Mouse (Mus musculus) T-helper 2 cell (primary cell): Measurements from ENCODE around the gene Klc2.

Source experiments
- in situ Hi-C: fragments of 300-600 bp; cut with MboI, MseI; formaldehyde crosslinking; loops from one replicate; pipeline ENCODE4 v1.15.1; 2025; ENCODE audit warnings: high pct_unique_total_duplicates

Klc2 gene

GRCm38 (mm10) chr19:5106074-5106473, 12.3 kb downstream of the Klc2 start:
- in situ Hi-C loops = no loop called here

GRCm38 (mm10) chr19:5098363-5099143, 19.8 kb downstream of the Klc2 start, which contains the start of gene Cnih2:
TSS of gene Cnih2 (minus strand) at chr19:5098521.
- in situ Hi-C loops = loop anchor here (10.0 kb wide), 1 partner anchor 946 kb away; the partner anchor contains the start of gene Syvn1

- in situ Hi-C loops = loop anchor here (10.0 kb wide), 1 partner anchor 947 kb away; the partner anchor contains the start of gene Syvn1
Measured at GRCm38 (mm10) chr19:5097521-5098362, 20.6 kb downstream of the Klc2 start.

GRCm38 (mm10) chr19:5095887-5096474, 22.4 kb downstream of the Klc2 start:
- in situ Hi-C loops = loop anchor here (10.0 kb wide), 1 partner anchor 949 kb away; the partner anchor contains the start of gene Syvn1

GRCm38 (mm10) chr19:5094746-5095417, 23.5 kb downstream of the Klc2 start:
- in situ Hi-C loops = loop anchor here (10.0 kb wide), 1 partner anchor 950 kb away; the partner anchor contains the start of gene Syvn1

- in situ Hi-C loops = loop anchor here (10.0 kb wide), 1 partner anchor 951 kb away; the partner anchor contains the start of gene Syvn1
Measured at GRCm38 (mm10) chr19:5094243-5094632, 24.1 kb downstream of the Klc2 start.

GRCm38 (mm10) chr19:5093481-5094242, 24.7 kb downstream of the Klc2 start:
- in situ Hi-C loops = loop anchor here (10.0 kb wide), 1 partner anchor 951 kb away; the partner anchor contains the start of gene Syvn1

- in situ Hi-C loops = loop anchor here (10.0 kb wide), 1 partner anchor 953 kb away; the partner anchor contains the start of gene Syvn1
Measured at GRCm38 (mm10) chr19:5092083-5092482, 26.3 kb downstream of the Klc2 start.

- in situ Hi-C loops = loop anchor here (5.0 kb wide), 1 partner anchor 58 kb away; no protein-coding TSS in a partner anchor
Measured at GRCm38 (mm10) chr19:5089324-5089723, 29.0 kb downstream of the Klc2 start.

- in situ Hi-C loops = loop anchor here (5.0 kb wide), 1 partner anchor 59 kb away; no protein-coding TSS in a partner anchor
Measured at GRCm38 (mm10) chr19:5087884-5088728, 30.3 kb downstream of the Klc2 start, which contains the start of gene Yif1a. TSS of gene Yif1a (plus strand) at chr19:5088538.

- in situ Hi-C loops = loop anchor here (5.0 kb wide), 1 partner anchor 61 kb away; no protein-coding TSS in a partner anchor
Measured at GRCm38 (mm10) chr19:5086533-5086932, 31.8 kb downstream of the Klc2 start.

- in situ Hi-C loops = loop anchor here (5.0 kb wide), 1 partner anchor 62 kb away; no protein-coding TSS in a partner anchor
Measured at GRCm38 (mm10) chr19:5085145-5085863, 33.1 kb downstream of the Klc2 start, which contains the start of gene Tmem151a. TSS of gene Tmem151a (minus strand) at chr19:5085531.

- in situ Hi-C loops = loop anchor here (5.0 kb wide), 1 partner anchor 63 kb away; no protein-coding TSS in a partner anchor
Measured at GRCm38 (mm10) chr19:5084834-5085144, 33.6 kb downstream of the Klc2 start.

GRCm38 (mm10) chr19:5083961-5084833, 34.2 kb downstream of the Klc2 start:
- in situ Hi-C loops = no loop called here

GRCm38 (mm10) chr19:5082596-5082995, 35.8 kb downstream of the Klc2 start:
- in situ Hi-C loops = no loop called here

GRCm38 (mm10) chr19:5082005-5082404, 36.4 kb downstream of the Klc2 start:
- in situ Hi-C loops = no loop called here

- in situ Hi-C loops = no loop called here
Measured at GRCm38 (mm10) chr19:5079279-5079678, 39.1 kb downstream of the Klc2 start.
